Mouse (Mus musculus) thymus, adult 2 months (tissue): ENCODE data around the gene Arhgap17.

ENCODE experiments used
- CTCF ChIP-seq: fragments of 200-500 bp; IDR thresholded peaks from 2 replicates; pipeline ENCODE4 v1.5.1; 2012; ENCODE audit warnings: mild to moderate bottlenecking, control low read depth, low read length, moderate library complexity, borderline replicate concordance; ENCODE audit not compliant: control insufficient read depth, poor library complexity, insufficient read depth; ENCODE audit errors: extremely low read depth
- POLR2A ChIP-seq: fragments of 200-500 bp; IDR thresholded peaks from 2 replicates; pipeline ENCODE4 v1.6.1; 2012; ENCODE audit warnings: mild to moderate bottlenecking, low read length, control low read depth, moderate library complexity; ENCODE audit not compliant: control insufficient read depth, poor library complexity, insufficient read depth; ENCODE audit errors: extremely low read depth

- no peak for TF ChIP-seq POLR2A
- no peak for TF ChIP-seq CTCF
Measured at GRCm38 (mm10) chr7:123354851-123355250, 14.9 kb downstream of the Arhgap17 start.
